Mouse (Mus musculus): ENCODE data around the gene Inpp5d.

Gene Inpp5d

DNA sequence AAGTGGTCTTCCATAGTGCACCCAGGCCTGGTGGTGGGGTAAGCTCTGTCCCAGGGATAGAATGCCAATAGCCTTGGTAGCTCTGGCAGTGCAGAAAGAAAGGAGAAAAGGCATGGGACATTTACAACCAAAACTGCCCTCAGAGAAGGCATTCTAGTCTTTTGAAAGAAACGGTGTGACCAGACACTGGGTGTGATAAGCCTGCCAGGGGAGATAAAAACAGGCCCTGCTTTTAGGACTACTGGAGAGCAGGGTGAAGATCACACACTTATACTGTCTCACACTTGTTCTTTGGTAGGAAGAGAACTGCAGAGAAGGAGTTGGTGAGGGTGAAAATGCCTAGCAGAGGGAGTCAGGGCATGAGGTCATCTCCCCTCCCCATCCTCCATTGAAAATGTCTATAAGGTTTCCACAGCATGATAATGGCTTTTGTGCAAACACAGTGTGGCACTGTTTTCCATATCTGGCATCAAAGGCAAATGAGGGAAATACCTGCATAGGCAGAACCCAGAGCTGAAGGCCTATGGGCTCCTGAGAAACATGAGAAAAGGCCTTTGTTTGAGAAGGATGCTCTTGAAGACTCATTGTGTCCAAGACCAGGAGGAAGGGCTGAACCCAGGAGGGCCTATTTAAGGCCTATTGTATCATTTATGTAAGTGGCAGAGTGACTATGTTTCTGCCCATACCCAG lies 4.0 kb downstream of the Inpp5d start:
- DNase-seq (ENCODE audit: low spot score) = no peak

DNA sequence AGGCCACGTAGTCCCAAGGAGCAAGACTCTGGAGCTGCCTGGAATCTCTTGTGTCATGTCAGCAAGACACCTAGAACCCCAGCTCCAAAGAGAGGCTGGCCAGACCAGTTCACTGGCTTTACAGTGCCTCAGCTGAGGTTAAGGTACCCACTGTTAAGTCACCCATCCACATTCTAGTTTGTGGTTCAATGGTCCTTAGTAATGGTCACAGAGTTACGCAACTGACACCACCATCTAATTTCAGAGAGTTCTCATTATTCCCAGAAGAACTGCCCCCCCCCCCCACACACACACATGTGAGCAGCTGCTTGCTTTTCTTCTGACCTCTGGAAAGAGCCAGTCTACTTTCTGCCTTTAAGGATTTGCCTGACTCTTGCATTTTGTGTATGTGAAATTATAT lies 4.7 kb downstream of the Inpp5d start:
- no peak for DNase-seq (ENCODE audit: low spot score)

DNA sequence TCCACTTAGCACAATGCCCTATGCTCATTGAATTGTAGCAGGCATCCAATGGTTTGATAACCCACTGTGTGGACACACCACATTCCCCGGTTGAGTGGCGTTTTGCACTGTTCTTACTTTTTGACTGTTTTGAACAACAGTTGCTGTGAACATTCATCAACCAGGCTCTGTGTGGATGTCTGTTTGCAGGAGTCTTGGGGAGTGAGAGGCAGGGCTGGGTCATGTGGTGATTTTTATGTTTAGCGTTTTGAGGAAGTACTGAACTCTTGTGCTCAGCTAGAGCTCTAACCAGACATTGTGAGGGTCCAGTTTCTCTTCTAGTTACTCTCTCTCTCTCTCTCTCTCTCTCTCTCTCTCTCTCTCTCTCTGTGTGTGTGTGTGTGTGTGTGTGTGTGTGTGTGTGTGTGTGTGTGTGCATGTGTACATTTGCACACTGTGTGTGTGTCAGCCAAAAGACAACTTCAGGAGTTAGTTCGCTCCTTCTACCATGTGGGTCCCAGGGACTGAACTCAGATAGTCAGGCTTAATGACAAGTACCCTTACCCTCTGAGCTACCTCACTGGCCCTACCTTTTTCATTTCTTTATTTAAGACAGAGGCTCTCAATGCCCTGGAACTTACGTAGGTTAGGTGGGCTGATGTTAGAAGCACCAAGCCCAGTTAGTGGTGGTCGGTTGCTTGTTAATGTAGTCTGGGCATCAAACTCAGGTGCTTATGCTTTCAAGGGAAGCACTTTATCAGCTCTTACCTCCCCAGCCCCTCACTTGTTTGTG lies 5.3 kb downstream of the Inpp5d start:
- no peak for DNase-seq (ENCODE audit: low spot score)

GRCm38 (mm10) chr1:87626344-87626743 lies 6.2 kb downstream of the Inpp5d start:
- no peak for DNase-seq (ENCODE audit: low spot score)

- no peak for DNase-seq (ENCODE audit: low spot score)
These were observed 8.0 kb downstream of the Inpp5d start for GRCm38 (mm10) chr1:87628085-87628484.

DNA sequence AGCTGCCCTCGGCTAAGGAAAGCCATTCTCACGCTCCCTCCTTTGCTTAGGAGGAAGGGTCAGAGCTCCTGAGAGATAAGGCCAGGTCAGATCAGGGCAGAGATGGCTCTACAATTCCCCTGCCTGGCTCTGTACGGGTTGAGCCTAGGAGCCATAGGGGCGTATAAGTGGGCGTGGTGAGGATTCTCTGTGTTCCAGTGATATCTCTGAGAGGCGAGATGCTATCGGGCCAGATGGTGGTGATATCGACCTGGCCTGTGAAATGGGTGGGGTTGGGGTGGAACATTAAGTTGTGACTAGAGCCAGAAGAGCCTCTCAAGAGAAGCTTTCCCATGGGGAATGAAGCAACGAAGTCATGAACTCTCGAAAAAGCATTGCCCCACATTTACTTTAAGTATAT lies 11.5 kb downstream of the Inpp5d start:
- no peak for DNase-seq (ENCODE audit: low spot score)

- DNase-seq (ENCODE audit: low spot score) = no peak
These were observed 12.1 kb downstream of the Inpp5d start for GRCm38 (mm10) chr1:87632163-87632562.

- DNase-seq (ENCODE audit: low spot score) = no peak
These were observed 16.6 kb downstream of the Inpp5d start for GRCm38 (mm10) chr1:87636716-87637117.

- DNase-seq (ENCODE audit: low spot score) = no peak
These were observed 17.2 kb downstream of the Inpp5d start for GRCm38 (mm10) chr1:87637121-87637877.

- DNase-seq (ENCODE audit: low spot score) = no peak
These were observed 17.9 kb downstream of the Inpp5d start for GRCm38 (mm10) chr1:87637878-87638600.

GRCm38 (mm10) chr1:87639724-87640123 lies 19.6 kb downstream of the Inpp5d start:
- DNase-seq (ENCODE audit: low spot score) = no peak

GRCm38 (mm10) chr1:87640165-87640661 lies 20.1 kb downstream of the Inpp5d start:
- DNase-seq (ENCODE audit: low spot score) = no peak

DNA sequence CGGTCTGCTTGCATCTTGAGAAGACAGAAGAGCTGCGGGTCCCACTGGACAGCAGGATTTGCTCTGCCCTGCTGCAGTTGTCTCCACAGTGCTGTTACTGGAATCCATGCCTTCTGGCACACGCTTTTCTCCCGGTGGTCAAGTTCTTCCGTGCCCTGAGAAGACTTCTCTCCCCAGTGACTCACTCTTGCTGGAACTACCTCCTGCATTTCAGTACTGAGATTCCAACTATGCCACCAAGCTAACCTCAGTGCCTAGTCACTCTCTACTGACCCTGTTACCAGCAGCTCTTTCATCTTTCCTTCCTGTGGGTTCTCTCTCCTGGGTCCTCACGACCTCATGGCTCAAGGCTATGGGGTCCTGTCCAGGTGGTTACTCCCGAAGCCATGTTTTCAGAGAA lies 22.9 kb downstream of the Inpp5d start:
- DNase-seq (ENCODE audit: low spot score) = no peak

GRCm38 (mm10) chr1:87645041-87645440 lies 24.9 kb downstream of the Inpp5d start:
- no peak for DNase-seq (ENCODE audit: low spot score)

- DNase-seq (ENCODE audit: low spot score) = no peak
These were observed 25.6 kb downstream of the Inpp5d start for GRCm38 (mm10) chr1:87645748-87646147.

DNA sequence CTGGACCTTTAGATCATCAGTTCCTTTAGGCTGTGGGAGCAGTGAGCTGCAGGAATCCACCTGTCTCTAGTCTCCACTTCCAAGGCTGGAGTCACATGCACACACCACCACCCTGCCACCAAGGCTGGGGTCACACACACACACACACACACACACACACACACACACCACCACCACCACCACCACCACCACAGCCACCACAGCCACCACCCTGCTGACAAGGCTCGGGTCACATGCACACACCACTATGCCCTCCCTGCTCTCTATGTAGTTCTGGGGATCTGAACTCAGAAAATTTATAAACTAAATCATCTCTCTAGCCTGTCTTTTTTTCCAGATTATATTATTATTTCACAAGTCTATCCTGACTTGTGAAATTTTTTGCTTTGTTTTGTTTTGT lies 27.7 kb downstream of the Inpp5d start:
- DNase-seq (ENCODE audit: low spot score) = no peak

DNA sequence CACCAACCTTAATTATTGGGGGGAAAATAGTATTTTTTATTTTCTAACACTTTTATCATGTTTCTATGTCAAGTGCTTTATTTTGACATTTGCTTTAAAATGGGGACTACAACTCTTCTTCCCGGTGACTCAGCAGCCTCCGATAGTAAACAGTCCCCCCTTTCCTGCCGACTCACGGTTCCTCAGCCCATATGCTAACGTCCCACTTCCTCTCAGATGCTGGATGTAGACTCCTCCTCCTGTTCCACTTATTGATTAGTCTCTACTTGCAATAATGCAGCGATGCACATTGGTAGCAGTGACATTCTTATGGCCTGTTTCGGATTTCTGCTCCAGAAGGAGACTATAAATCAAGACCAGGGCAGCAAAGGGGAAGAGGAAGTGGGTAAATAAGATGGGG lies 28.5 kb downstream of the Inpp5d start:
- no peak for DNase-seq (ENCODE audit: low spot score)

- no peak for DNase-seq (ENCODE audit: low spot score)
These were observed 29.2 kb downstream of the Inpp5d start for GRCm38 (mm10) chr1:87649219-87649805.

- DNase-seq (ENCODE audit: low spot score) = no peak
These were observed 29.9 kb downstream of the Inpp5d start for GRCm38 (mm10) chr1:87649958-87650474.

- no peak for DNase-seq (ENCODE audit: low spot score)
These were observed 30.5 kb downstream of the Inpp5d start for GRCm38 (mm10) chr1:87650611-87651079.

DNA sequence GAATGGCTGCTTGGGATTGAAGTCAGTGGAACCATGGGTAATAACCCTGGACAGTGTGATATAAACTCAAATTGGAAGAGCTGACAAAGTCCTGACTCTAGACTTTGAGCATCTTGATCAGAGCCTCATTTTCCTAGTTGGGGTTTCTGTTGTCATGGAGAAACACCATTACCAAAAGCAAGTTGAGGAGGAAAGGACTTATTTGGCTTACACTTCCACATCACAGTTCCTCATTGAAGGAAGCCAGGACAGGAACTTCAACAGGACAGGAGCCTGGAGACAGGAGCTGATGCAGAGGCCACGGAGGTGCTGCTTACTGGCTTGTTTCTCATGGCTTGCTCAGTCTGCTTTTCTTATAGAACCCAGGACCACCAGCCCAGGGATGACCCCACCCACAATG lies 31.3 kb downstream of the Inpp5d start:
- no peak for DNase-seq (ENCODE audit: low spot score)
